Mouse (Mus musculus) lung, postnatal 36 days (tissue): ENCODE measurements around the gene Lsr.
"Not testable (repeated sequence)": the region's sequence is repeated elsewhere in the genome, so short reads cannot be mapped to it uniquely, and the experiment has no call there.

ENCODE experiments used
- DNase-seq: peaks from one replicate; pipeline ENCODE4 v3.0.0; 2022; ENCODE audit warnings: mixed read lengths

The Lsr gene

GRCm38 (mm10) chr7:30924071-30924470 is 49.2 kb downstream of the Lsr start:
- DNase-seq = no peak

GRCm38 (mm10) chr7:30922490-30922889 is 50.8 kb downstream of the Lsr start:
- not testable (repeated sequence) for DNase-seq

- no peak for DNase-seq
Observed at GRCm38 (mm10) chr7:30920217-30920616, 53.0 kb downstream of the Lsr start.

DNA sequence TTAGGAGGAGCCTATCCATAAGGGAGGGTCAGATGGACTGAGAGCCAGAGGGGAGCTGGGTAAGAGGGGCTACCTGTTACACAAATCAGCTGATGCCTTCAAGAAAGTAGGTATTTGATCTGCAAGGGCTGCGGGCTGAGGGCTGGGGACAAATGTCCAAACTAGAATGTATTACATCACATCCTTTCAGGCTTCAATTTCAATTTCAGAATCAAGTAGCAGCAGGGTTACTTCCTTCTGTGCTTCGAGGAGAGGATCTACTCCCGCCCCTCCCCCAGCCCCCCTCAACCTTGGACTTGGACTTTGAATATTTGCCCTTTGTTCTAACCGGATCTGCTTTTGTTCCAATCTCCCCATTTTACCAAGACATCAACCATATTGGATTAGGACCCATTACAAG is 56.0 kb downstream of the Lsr start:
- DNase-seq = no peak

- no peak for DNase-seq
Observed at GRCm38 (mm10) chr7:30916713-30917112, 56.6 kb downstream of the Lsr start.

DNA sequence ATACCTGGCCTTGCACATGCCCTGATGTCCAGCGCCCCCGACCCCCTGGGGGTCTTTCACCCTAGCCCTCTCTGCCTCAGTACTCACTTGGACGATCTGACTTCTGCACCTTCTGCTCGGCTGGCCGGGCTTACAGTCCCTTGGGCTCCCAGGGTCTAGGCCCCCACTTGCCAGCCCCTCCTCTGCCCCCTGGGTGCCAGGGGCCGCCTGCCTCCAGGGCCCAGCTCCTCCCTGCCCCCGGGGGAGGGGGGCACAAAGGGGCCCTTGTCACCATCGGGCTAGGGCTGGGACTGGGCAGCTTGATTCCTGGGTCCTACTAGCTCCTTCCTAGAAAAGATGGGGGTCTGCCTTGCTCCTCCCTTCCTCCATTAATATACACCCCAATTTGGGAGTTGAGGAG is 58.5 kb downstream of the Lsr start, which contains the start of gene Mag:
Gene Mag (minus strand): TSS at position 142 of the 400 bp plus-strand sequence.
- no peak for DNase-seq

DNA sequence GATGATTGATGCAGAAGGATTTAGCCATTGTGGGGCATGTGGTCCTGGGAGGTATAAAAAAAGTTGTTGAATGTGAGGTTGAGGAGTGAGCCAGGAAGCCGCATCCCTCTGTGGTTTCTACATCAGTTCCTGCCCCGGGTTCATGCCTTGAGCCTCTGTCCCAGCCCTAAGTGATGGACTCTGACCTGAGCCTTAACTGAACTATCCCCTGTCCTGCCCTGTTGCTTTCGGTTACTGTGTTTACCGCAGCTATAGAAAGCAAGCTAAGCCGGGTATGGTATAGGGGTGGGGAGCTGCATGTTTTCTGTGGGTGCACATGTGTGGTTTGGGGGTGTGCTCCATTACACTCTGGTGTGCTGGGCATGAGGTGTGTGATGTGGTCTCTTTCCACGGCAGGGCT is 63.5 kb downstream of the Lsr start:
- DNase-seq = no peak

GRCm38 (mm10) chr7:30908992-30909431 is 64.3 kb downstream of the Lsr start:
- DNase-seq = no peak

- peak; percentile 64 for DNase-seq
Observed at GRCm38 (mm10) chr7:30908277-30908991, 64.8 kb downstream of the Lsr start.
